Mouse (Mus musculus): ENCODE results near the gene Wasf2.

Gene Wasf2

DNA sequence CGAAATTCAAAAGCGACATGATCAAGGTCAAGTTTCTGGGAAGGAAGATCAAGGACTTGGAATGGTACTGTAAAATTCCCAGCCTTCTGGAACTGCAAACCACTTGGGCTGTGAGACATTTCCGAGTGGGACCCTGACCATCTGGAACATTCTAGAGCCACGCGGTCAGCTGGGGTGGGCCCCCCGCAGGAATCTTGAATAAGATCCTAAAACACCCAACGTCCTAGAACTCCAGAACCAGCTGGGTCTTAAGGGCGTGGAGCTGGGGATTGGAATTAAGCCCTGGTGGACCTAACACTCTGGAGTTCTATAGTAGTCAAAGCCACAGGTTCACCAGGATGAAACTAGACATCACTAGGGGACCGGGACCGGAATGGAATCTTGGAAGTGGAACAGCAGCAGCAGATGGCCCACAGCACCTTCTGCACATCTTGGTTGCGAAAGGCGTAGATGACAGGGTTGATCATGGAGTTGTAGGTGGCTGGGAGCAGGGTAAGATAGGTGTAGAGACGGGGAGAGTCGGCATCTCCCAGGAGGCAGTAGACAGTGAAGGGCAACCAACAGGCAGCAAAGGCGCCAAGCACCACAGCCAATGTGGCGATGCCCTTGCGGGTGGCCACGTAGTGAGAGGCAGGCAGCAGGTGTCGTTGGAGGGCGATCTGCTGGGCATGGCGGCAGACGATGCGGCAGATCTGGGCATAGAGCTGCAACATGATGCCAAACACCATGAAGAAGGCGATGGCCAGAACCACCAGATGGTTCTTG, 79.9 kb downstream of the Wasf2 start:
- DNase-seq, result peak; percentile 50

DNA sequence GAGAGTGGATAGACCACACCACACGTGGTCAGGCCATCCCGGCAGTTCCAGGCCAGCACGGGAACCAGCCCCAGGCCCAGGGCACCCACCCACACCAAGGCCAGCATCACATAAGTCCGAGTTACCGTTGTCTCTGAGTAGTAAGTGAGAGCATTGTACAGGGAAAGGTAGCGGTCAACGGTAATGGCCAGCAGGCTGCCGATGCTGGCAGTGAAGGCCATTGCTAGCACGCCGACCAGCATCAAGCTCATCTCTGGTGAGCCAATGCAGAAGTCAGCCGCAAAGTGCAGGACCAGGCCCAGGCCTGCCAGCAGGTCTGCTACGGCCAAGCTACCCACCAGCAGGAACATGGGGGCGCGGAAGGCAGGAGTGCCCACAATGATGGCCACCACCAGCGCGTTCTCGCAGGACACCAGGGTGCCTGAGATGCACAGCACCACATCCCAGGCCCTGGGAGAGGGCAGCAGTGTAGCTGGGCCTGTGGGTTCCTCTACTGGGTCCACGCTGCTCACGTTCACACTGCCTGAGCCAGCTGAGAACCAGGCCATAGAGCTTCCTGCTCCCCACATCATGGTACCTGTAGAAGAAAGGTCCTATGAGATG, 80.6 kb downstream of the Wasf2 start:
- DNase-seq, result peak; percentile 55

DNA sequence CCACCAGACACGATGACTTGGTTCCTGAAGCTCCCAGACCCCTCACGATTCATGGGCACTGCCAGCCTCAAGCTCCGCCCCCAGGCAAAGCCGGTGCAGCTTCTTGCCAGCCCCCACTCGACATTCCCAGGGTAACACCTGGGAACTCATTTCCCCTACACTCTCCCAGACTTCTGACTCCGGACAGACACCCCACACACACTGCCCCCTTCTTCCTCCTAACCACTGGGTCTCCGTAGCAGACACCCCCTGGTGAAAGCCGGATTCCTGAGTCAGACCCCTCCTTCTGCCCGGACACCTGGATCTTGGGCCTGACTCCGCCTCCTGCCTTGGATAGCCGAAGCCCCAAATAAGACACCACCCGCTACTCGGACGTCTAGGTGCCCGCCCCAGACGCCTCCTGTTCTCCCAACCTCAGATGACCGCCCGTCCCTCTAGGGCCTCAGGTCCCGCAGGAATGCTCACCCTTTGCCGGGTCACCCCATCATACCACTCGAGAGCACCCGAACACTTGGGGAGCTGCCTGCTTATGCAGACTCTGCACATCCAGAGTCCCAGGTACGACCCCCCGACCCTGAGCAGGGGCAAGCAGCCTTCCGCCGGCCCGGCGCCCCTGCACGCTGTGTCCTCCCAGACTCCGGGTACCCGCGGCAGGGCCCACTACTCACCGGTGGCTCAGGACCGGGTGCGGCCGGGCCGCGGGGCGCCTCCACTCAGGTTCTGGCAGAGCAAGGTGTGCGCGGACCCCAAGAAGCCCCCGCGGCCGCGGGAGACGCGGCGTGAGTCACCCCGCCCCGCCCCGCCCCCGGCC, 81.7 kb downstream of the Wasf2 start, which contains the start of the genes Cd164l2 and Gpr3:
Cd164l2 (plus strand) TSS at position 381 of the 811 bp plus-strand sequence.
Gpr3 (minus strand) TSS at position 786 of the 811 bp plus-strand sequence.
- peak; percentile 66 for DNase-seq

DNA sequence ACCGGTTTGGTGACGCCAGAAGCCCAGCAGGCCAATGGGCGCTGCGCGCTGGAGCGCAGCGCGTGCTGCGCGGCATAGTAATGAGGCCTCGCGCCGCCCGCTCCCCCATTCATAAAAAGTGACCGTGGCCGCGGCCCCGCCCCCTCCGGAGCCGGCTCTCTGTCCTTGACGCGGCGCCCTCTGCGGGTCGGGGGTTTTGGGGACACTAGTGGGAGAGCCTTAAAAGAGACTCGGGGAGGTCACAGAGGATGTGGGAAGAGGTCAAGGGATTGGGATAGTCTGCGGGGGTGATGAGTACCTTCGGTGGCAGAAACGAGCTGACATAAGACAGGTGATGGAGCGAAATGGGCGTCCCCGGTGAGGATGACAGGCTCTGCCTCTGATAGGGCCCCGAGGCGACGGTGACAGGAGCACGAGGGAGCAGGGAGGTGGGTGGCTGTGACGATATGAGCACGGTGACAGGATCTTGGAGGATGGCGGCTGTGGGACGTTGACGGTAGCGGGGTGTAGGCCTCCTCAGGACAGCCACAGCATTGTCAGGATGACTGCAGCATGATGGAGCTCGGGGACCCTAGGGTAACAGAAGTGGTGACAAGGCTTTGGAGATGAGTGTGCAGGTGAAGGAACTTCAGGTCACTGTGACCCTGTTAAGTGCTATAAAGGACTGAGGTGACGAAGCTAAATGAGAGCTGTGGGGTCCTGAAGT, 82.4 kb downstream of the Wasf2 start:
- peak; percentile 85 for DNase-seq

DNA sequence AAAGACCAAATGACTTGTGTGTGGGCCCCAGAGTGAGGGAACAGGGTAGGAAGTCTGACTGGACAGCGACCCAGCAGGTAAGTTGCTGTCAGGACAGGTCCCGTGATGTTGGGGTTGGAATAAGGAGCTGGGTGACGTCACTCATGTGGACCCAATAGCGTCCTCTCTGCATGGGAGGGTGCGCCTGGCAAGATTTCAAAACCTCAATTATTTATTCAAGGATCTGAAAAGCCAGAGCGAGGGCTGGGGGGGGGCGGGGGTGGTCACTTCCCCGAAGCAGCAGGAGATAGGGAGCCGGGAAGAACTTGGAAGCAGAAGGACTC, 82.9 kb downstream of the Wasf2 start:
- DNase-seq, result peak; percentile 68

DNA sequence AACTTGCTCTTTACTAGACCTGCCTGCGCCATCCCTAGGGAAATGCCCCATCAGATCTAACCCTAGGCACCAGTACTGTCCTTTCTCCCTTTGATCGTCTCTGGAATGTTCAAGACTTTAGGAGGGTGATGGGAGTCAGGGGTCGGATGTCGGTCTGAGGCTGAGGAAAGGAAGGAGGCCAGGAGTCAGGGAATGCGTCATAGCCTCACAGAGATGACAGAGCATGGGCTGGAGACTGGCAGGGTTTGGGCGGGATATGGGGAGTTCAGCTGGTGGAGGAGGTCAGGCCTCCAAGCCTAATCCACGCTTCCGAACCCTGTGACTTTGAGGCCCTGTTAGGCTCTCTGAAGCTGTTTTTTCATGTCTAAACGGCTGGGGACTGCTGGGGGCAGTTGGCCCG, 83.4 kb downstream of the Wasf2 start:
- DNase-seq, result peak; percentile 49

DNA sequence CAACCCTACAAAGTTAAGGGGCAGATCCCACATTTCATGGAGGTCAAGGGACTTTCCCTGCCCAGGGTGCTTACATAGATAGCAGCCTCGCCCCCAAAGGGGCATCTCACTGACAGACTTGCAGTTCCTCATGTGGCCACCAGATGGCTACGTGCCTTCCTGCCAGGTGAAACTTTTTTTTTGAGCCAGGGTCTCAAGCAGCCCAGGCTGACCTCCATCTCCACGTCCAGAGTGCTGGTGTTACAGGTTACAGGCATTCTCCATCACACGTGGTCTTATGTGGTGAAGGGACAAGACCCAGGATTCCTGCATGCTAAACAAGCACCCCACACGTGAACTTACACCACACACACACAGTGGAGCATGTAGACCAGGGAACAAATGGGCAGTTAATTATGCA, 87.3 kb downstream of the Wasf2 start:
- peak; percentile 67 for DNase-seq

DNA sequence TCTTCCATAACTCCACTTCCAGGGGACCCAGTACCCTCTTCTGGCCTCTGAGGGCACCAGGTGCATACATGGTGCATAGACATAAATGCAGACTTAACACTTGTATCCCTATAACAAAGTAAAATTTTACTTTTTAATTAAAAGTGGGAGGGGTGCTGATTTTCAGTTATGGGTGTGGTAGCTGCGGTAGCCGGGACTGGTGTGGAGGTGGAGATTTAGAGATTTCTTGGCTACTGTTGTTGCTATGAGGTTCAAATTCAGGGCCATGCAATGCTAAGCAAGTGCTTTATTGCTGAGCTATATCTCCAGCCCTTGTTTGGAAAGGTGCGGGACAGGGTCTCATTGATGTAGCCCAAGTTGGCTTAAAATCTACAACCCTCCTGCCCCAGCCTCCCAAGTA, 88.4 kb downstream of the Wasf2 start:
- DNase-seq, result no peak

DNA sequence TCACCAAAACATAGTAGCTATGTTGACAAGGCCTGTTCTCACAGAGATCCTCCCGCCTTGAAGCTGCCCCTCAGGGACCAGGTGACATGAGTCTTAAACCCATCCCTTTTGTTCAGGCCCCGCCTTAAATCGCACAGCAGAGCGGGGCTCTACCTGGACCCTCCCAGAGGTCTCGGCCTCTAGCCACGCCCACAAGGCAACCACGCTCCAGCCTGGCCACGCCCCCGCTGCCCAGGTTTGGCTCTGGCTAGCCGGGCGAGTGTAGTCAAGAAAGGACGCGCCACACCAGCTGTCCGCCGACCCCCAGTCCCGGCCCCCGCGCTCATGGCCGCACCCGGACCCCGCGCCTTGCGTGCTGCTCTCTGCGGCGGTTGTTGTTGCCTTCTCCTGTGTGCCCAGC, 90.4 kb downstream of the Wasf2 start:
- no peak for DNase-seq

DNA sequence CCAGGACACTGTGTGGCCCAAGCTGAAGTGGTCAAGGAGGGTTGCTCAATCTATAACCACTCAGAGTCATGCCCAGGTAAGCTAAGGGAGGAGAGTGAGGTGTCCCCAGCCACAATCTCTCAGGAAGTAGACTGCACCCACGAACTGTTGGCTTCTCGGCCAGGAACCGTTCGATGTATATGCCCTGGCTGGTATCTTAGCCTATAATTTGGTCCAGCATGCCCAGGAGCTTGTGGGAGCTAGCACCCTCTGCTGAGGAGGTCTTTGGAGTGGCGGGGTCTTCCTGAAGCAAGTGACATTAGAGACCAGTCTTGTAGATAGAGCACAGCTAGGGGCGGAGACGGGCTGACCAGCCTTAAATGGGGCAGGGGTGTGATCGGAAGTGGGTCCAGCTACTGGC, 91.4 kb downstream of the Wasf2 start:
- no peak for DNase-seq

DNA sequence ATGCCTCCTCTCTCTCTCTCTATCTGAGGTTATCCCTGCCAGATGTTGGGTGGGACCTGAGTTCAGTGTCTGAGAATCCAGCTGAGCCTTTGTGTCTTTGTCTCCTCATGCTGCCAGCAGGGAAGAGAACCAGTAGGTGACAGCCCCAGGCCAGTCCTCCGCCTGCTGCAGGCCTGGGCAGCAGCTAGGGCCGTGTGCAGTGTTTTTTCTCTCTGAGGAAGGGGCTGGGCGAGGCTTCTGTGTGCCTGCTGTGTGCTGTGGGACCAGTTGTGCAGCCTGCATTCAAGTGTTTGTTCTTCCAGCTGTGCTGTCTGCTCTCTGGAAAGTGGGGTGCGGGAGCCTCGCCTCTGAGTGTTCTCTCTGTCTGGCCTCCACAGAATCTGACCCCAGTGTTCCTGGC, 93.6 kb downstream of the Wasf2 start:
- no peak for DNase-seq

DNA sequence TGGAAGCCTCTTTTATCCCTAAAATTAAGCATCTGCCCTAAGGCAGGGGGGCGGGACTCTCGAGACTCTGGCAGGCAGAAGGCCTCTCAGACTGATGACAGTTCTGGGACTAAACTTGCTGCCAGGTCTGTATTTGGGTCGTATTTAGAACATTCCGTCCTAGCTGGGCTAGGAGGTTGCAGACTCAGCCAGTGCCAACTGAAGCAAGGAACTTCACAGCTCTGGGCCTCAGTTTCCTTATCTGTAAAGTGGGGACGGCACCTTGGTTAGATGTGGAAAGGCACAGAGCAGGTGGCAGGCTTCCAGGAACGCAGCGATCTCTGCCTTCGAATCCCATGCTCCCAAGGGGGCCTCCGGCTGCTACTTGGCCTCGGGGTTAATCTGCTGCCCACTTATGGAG, 95.8 kb downstream of the Wasf2 start:
- DNase-seq, result no peak

DNA sequence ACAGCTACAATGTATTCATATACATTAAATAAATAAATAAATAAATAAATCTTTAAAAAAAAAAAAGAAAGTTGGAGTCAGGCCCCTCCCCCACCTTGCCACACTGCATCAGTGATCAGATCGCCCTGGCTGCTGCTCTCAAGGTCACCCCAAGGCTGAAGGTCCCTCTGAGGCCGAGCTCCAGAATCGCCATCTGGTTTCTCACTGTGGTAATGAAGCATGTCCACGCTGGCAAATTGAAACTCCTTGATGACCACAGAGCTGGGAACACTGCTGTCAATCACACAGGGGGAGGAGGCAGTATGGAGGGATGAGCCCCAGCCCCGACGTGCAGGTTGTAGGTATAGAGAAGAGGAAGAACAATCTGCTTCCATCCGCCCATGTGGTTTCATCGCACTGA, 97.3 kb downstream of the Wasf2 start:
- DNase-seq, result no peak

DNA sequence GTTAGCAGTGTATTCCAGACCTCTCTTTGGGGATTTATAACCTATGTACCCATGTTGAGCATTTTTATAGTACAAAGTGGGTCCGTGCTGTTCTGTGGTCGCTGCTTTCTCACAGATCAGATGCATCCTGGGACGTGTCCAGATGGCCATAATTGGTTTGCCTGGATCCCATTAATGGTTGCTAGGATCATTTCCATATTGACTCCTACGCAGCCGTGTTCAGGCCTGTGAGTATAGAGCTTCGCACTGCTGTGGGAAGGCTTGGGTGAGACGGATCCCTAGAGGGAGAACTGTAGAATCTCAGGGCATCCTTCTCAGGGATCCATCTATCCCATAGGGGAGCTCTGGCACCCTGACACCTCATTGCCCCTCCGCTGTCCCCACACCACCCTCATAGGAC, 99.3 kb downstream of the Wasf2 start:
- DNase-seq, result no peak

DNA sequence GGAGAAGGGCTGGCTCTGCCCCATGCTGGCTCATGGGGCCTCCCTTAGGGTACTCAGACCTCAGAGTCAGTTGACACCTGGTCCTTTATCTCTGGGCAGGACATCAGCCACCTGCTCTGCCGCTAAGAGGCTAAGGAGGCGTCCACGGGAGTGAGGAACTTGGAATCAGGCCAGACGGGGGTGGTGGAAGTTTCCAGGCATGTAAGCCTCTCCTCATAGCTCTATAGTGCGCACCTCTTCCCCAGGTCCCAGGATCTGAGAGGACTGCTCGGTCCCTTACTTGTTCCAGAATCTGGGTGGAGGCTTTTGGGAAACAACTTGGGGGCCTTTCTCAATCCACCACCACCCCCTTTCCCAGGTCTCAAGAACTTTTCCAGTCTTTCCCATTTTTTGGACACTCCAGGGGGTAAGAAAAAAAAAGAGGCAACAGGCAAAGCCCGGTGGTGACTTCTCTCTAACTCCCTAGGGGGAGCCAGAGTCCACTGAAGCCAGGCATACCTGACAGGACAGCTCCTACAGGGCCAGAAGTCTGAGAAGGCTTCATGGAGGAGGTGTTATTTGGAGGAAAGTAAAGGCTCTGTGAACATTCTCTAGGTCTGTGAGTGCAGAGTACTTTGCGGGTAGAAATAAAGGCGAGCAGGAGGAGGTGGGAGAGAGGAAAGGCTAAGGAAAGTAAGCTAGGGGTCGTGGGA, 103.1 kb downstream of the Wasf2 start:
- no peak for DNase-seq

DNA sequence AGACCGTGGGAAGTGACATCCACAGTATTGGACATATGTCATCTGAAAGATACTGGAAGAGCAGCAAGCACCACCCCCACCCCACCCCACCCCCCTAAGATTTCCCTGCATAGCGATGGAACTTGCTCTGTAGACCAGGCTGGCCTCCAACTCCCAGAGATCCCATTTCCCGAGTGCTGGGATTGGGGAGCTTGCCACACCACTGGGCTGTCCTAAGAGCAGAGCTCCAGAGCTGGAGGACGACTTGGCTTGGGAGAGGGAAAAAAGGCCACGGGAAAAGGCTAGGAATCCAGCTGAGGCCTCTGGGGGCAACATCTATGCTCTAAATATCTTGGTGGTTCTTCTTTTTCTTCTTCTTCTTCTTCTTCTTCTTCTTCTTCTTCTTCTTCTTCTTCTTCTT, 104.5 kb downstream of the Wasf2 start:
- DNase-seq, result no peak

DNA sequence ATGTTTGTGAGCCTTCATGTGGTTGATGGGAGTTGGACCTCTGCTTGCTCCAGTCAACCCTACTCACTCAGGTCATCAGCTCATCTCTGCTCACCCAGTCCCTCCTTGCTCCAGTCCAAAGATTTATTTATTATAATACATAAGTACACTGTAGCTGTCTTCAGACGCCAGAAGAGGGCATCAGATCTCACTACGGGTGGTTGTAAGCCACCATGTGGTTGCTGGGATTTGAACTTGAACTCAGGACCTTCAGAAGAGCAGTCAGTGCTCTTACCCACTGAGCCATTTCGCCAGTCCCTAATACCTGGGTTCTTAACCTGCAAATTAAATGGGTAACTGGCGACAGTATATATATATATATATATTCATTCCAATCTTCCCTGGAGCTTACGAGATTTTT, 105.1 kb downstream of the Wasf2 start:
- no peak for DNase-seq

DNA sequence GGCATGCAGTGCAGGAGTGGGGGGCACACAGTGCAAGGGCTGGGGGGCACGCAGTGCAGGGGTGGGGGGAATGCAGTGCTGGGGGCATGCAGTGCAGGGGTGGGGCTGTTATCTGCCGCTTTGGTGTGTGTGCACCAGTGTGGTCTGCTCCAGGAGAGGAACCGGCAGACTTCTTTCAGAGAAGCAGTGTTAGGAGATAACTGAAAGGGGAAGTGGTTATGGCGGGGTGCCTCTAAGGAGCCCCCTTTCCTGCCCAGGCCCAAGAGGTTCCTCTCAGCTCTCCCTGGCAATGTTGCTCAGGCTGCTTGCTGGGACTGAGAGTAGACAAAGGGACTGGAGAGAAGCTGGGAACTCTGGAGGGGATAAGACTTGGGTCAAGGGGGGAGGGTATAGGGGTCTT, 107.6 kb downstream of the Wasf2 start:
- no peak for DNase-seq

DNA sequence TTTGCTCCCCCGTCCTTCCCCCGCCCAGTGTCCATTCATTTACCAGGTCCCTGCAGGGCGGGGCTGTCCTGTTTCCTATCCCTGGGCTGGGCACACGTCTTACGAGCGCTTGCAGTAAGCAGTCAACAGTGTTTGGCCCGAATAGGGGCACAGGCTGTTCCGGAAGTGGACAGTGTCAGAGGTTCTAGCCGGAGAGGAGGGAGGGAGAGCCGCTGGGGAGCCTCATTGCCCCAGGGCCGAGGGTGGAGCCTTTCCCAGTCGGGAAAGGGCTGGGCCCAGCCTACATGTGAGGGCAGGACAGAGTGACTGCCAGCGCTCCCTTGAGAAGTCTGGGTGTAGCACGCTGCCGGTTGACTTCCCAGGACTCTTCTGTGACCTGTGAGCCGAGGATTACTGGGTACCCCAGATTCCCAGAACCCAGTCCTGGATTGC, 110.2 kb downstream of the Wasf2 start, which contains the start of gene Map3k6:
Map3k6 (plus strand) TSS at position 329 of the 432 bp plus-strand sequence.
- DNase-seq, result no peak

DNA sequence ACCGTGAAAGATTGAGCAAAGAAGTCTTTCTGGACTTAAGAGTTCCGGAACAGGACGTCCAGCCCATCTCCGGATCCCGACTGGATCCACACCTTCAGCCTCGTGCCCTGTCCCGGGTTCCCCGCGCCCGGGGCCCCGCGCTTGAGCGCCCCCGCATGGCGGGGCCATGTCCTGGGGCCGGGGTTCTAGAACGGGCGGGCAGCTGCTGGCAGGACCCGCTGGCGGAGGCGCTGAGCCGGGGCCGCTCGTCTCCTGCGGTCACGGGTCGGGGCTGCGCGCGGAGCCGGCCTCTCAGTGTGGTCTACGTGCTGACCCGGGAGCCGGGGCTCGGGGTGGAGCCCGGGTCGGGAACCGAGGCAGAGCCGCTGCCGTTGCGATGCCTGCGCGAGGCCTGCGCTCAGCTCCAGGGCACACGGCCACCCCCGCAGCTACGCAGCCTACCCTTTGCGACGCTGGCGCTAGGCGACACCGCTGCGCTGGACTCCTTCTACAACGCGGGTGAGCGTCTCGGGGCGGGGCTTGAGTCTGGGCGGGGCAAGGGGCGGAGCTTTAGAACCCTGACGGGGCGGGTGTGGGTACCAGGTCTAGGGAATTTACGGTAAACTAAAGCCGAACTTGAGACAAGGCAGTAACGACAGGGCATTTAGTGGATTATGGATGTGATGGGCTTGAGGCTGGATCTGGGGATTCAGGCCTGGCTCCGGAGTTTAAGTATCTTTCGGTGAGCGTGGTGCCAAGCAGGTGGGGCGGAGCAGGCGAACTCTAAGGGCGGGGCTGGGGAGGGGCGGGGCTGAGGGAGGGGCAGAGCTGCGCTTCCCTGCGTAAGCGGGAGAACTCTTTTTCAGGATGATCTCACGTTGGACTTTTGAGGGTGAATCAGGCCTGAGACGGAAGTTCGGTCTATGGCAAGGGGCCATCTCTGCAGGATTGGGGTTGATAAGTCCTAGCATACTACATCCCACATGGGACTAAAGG, 110.9 kb downstream of the Wasf2 start:
- peak; percentile 83 for DNase-seq

DNA sequence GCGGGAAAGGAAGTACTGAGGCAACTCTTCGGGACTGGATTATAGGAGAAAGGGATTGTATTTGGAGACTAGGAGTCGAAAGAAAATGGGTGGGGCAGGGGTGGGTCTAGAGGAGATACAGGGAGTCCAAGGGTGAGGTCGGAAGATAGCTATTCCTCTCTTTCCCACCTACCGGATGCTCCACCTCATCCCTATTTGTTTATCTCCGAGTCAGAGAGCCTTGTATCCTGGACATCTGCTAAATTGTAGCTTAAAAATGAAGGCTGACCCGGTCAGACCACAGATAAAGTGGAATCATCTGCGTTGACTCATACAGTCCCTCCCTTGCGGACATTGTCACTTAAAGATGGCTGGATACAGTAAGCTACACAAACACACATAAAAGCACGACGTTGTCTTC, 111.6 kb downstream of the Wasf2 start:
- no peak for DNase-seq
